Mouse (Mus musculus): ENCODE results near the gene Tanc1.

- TF ChIP-seq GATA1 (IDR thresholded peaks at IDR 0.05; ENCODE audit: borderline replicate concordance, low read length) (no peak), FLI1 (IDR thresholded peaks at IDR 0.05; ENCODE audit: low read length) (no peak)
Observed at GRCm38 (mm10) chr2:59830940-59831339, 219.1 kb downstream of the Tanc1 start.
